Mouse (Mus musculus) CD4-positive helper T cell, adult 2 months (primary cell): Measurements from ENCODE around the gene D430041D05Rik.

Source experiments
- DNase-seq: peaks from one replicate; pipeline ENCODE4 v3.0.0-alpha.2; 2012; ENCODE audit warnings: low read depth, missing footprints, low spot score

D430041D05Rik gene

DNA sequence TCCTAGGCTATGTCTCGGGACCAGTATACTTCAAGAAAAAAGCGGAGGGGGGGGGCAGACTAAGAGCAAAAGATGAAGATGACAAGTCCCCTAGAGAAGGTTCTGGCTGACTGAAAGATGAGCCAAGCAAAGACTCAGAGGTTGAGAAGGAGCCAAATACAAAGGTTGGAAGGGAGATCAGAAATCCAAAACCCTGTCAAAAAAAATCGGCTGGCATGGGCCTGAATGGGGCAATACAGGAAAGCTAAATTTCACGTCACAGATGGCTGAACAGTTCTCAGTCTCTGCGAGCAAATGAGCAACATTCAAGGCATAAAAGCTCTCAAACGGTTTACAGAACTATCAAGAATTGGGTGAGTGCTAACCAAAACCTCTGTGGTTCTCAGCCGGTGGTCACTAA, 2.5 kb downstream of the D430041D05Rik start:
- no peak for DNase-seq

DNA sequence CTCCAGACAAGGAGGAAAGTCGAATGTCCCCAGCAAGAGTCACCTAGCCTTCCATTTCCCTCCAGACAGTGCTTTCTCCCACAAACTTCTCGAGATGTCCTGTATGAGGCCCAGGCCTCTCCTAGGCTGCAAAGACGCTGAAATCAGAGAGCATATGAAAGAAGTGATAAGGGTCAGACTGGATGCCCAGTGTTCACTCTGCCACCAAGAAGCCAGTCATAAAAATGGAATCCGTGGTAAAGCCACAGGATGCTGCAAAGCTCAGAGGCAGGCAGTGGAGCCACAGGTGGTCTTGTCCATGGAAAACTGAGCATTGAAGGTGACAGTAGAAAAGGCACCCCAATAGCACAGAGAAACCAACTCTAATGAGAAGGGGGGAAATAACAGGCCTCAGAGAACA, 2.9 kb downstream of the D430041D05Rik start:
- no peak for DNase-seq

- no peak for DNase-seq
Measured at GRCm38 (mm10) chr2:104404036-104404435, 6.8 kb downstream of the D430041D05Rik start.

DNA sequence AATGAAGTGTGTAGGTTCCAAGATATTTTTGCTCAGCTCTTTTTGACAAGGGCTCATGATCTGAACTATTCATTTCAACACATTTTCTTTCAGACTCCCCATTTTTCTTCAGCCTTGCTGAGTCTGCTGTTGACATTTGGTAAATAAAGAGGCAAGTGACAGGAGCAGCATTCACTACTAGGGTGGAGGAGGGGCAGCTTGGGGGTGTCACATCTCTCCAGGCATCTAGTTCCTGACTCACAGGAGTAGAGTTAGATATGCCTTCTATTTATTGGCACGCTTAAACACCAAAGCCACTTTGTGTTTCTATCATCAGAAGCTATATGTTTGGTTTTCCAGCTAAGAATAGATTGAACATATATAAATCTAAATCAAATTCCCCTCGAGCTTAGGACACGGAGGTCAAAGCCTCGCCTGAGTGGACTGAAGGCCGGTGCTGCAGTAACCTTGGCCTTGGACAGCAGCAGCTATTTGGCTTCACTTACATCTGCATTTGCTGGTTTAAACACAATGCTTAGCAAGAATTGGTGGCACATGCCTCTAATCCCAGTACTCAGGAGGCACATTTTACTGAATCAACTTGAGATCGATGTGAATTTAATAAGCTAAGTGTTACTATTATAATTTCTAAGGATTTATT, 12.0 kb downstream of the D430041D05Rik start:
- no peak for DNase-seq

DNA sequence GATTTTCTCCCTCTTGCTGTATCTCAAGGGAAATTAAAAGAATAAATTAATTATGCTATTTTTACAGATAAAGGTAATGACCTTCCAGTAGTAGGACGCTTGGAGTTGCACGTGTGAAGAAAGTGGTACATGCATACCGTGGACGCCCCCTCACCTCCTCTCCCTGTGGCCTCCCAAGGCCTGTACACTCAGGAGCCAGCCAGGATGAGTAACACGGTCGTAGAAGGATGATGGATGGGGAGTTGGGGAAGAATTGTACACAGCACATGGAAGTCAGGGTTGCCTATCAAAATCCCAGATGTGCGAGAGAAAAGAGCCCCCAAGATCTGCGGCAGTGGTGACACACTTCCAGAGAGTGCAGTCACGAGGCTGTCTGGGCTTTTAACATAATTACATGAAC, 14.9 kb downstream of the D430041D05Rik start:
- DNase-seq, result no peak

DNA sequence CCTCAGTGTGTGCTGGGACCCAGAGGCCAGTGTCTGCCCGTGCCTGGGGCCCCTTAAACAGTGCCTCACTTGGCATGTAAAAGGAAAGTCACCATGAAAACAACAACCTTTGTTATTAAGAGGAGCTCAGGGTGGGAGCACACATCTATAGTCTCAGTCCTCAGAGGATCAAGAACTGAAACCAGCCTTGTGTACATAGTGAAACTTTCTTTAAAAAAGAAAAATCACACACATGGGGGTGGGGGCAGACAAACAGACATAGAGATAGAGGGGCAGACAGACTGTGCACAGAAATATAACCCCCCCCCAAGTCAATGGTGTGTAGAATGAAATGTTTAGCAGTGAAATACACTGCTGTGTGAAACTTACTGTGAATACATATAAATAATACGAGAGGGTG, 16.0 kb downstream of the D430041D05Rik start:
- no peak for DNase-seq

DNA sequence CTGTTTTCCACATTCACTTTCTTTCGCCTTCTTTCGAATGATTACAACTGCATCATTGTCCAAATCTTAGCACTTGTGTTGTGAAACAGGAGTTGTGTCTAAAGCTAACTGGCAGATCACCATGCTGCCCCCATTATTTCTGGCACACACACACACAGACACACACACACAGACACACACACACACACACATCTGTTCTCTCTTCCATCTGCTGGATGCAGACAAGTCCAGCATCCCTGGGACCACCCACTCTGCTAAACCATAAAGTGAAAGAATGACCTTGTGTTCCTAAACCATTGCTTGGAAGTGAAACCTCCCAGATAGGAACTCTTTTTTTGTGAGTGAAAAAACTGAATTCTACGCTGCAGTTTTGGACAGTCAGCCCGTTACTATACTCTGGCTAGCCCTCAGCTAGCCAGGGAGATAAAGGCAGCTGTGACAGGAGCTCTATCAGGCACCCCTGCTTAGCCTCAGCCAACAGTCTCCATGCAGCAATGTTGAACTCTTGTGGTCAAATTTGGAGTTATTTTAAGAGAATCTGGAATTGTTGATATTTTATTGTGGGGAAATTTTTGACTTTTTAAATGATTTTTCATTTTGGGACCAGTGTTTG, 18.0 kb downstream of the D430041D05Rik start:
- no peak for DNase-seq

DNA sequence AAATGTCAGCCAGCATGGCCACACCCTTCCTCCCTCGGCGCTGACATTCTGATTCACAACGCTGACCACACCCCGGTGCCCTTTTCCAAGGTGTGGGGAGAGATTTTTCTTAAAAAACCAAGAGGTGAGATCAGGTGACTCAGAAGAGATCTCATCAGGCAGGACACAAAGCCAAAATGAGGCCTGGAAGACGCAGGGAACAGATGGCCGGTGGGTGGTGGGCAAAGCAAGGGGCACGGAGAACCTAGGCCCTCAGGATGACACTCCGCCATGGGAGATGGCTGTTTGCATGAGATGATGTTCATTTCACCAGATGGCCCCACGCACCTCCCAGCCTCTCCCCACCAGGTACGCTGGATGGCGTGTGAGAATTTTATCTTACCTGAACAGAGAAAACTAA, 21.6 kb downstream of the D430041D05Rik start:
- DNase-seq, result no peak

DNA sequence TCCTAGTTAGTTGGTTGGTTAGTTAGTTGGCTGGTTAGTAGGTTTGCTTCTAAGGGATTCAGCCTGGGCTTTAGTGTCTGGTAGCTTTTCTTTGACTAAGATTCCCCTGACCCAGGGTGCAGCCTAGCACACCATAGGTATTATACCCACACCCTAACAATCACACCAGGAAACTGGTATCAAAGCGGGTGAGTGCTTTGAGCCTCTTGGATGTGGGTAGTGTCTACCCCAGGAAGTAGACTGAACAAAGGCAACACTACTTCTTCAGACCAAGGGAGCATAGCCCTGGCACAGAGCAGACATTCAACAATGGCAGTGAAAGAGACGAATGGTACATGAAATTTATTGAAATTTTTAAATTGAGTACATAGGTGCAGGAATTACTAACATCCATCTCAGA, 24.9 kb downstream of the D430041D05Rik start:
- peak; percentile 16 for DNase-seq

GRCm38 (mm10) chr2:104383589-104383988, 27.2 kb downstream of the D430041D05Rik start:
- DNase-seq, result no peak

DNA sequence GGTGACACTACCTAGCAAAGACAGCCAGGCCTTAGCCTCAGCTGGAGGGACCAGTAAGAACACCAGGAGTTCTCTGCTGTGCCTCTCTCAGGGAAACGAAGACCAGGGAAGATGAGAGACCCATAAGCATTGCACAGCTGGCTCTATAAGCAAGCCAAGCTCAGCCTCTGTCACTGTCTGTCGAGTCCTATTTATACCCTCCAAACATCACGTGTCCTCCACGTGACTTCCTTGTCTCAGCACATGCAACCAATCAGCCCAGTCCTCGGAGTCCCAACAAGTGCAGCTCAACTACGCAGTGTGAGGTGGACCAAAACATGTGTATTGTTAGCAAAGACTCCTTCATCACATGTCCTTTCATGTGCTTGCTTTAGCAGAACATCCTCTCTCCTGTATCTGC, 28.0 kb downstream of the D430041D05Rik start:
- DNase-seq, result no peak

DNA sequence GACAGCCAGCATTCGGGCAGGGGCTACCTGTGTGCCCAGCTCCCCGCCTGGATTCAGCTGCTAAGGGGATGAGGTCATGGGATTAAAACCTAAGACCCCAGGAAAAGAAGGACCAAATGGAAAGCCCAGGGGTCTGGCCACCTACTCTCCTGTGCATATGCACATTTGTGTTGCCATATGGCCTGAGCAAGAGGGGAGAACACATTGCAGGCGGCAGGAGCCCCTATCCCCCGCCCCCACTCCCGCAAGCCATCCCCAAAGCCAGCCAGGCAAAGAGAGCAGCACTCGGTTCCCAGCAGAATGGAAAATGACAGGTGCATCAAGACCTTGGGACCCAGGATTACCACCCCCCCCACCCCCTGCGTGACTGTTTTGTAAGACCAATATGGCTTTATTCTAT, 31.5 kb downstream of the D430041D05Rik start:
- DNase-seq, result no peak

DNA sequence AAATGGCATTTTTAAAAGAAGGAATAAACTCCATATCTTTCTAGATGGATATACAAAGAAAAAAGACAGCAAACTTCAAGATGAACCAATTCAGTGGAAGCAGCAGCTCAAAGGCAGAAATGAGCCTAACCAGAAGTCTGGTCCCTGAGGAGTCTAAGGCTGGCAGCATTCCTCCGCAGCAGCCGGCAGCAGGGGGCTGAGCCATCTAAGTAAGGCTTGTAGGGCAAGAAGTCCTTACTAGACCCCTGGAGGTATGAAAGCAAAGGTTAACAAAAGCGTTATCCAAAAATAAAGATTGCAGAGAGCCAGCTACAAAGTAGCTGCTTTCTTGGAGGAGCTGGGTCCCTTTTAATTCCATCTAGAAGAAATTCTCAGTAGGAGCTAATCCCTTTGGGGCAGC, 32.0 kb downstream of the D430041D05Rik start:
- no peak for DNase-seq

DNA sequence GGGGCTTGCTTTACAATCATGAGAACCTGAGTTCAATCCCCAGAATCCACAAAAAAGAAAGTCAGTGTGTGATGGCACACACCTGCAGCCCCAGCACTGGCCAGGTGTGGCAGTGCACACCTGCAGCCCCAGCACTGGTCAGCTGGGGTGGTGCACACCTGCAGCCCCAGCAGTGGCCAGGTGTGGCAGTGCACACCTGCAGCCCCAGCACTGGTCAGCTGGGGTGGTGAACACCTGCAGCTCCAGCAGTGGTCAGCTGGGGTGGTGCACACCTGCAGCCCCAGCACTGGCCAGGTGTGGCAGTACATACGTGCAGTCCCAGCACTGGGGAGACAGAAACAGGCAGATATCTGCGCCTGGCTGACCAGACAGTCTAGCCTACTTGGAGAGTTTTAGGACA, 32.8 kb downstream of the D430041D05Rik start:
- no peak for DNase-seq

DNA sequence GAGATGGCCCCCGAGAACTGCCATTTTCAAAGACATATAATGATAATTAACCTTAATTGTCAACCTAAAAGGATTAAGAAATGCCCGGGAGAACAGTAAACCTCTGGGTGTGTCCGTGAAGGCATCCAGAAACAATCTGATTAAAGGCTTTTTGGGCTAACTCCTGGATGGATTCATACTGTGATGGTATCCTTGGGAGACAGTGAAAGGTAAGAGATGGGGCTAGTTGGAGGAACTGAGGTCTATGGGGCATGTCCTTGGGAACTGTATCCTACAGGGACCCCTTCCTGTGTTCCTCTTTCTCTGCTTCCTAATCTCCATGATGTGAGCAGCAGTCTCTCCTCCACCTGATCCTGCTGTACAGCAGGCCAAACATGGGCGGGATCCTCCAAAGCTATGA, 38.7 kb downstream of the D430041D05Rik start:
- no peak for DNase-seq

DNA sequence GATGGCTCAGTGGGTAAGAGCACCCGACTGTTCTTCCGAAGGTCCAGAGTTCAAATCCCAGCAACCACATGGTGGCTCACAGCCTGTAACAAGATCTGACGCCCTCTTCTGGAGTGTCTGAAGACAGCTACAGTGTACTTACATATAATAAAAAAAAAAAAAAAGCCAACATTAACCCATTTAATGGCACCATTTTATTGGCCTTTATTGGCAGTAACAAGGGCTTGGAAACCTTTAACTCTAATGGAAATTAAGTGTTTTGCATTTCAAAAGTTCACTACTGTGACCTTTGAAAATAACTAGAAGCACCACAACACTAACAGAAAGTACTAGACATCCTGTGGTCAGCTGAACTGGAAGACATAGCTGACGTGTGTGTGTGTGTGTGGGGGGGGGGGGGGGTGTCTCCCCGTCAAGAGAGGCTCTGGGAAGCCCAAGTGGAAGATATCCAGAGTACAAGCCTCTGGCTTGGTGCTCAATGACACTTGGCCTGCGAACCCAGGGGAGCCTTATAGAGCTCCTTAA, 39.1 kb downstream of the D430041D05Rik start:
- no peak for DNase-seq

GRCm38 (mm10) chr2:104367836-104368298, 42.9 kb downstream of the D430041D05Rik start:
- DNase-seq, result no peak

DNA sequence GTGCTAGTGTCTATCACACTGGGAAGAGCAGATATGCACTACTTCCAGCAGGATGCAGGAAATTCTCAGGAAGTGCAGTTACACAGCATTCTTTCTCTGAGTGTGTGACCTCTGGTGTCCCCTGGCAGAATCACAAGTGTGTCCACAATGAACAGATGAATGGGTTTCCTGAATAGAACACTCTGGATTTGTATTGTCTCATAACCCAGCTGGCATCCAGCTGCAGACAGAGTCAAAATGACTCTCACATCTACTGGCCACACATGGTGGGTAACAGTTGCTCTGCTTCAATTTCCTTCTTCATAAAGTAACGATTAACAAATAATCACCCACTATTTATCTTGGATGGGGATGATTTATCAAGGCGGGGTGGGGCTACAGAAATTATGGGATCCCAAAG, 43.5 kb downstream of the D430041D05Rik start:
- DNase-seq, result no peak

- no peak for DNase-seq
Measured at GRCm38 (mm10) chr2:104359305-104359704, 51.5 kb downstream of the D430041D05Rik start.

- no peak for DNase-seq
Measured at GRCm38 (mm10) chr2:104358881-104359280, 51.9 kb downstream of the D430041D05Rik start.

GRCm38 (mm10) chr2:104356531-104356930, 54.3 kb downstream of the D430041D05Rik start:
- no peak for DNase-seq

DNA sequence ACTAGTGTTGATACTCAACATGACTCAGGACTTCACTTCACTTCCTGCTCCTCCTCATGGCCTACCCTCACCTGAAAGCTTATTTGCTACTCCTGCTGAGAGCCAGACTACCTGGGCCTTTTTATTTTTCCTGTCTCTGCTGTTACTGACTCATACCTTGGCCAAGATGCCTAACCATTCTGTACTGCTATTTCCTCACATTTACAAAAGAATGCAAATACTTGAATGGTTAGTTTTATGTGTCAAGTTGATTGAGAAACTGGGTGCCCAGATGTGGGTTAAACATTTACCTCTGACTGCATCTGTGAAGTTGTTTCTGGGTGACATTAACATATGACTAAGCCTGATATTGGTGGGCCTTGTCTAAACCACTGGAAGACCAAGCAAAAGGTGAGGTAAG, 56.7 kb downstream of the D430041D05Rik start:
- DNase-seq, result no peak

GRCm38 (mm10) chr2:104352204-104352493, 58.7 kb downstream of the D430041D05Rik start:
- no peak for DNase-seq
